Mouse (Mus musculus): ENCODE results near the gene Chad. TPM values are rescaled to one million over a fixed set of nuclear protein-coding genes. Genes with fewer than 3 reads are reported as not detected.

Chad gene
- total RNA-seq, 2 experiments from 2014 or later = 0.50 TPM; not detected in 1

DNA sequence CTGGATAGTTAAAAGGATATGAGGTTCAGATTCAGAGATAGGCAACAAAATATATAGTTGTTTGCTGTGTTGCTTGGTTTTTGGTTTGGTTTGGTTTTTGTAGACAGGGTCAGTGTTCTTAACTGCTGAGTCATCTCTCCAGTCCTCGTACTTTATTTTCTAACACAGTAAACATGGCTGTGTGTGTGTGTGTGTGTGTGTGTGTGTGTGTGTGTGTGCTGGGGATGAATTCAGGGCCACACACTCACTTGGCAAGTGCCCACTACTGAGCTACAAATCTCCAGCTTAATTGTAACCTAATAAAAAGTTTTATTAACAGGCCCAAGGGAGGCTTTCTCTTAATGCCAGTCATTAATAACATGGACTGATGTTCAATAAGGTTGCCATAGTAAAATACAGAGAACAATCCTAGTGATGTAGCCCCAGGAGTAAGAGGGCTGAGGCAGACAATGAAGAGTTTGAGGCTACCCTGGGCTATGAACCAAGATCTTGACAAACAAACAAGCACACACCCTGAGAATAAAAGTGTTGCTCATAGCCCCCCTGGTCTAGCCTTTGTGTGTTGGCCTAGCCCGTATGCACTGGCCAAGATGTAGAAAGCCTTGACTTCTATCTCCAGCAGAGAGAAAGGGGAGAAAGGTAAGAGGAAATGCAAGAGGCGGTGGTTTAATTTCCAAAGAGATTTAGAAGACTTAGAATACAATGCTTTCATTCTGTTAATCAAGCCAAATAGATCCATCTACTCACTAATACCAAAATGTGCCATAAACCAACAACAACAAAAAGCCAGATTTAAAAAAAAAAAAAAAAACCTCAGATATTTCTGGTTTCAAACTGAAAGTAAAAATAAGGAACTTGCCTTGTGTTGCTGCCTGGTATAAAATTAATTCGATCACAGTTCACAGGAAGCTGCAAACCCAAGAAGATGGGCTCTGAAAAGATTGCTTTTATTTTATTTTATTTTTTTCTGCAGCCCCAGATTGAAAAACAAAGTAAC is 46.2 kb downstream of the Chad start:
- no peak for ATAC-seq (replicated peaks; ENCODE audit: low FRiP score, low TSS enrichment, poor library complexity, severe bottlenecking)

DNA sequence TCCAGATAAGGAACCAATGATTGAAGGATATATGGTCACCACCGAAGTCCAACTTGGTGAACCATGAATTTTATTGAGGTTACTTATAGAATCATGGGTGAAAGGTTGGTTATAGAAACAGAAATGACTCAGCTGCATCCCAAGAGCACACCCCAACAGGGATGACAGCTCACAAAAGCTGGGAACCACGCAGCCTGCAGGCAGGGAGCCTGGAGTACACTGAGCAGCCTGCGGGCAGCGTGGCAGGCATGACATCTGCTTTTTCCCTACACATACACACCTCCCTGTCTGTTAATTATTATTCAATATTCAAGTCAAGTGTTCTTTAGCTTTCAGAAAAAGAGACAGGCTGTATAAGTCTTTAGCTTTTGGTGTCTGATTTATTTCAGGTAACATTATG is 49.8 kb downstream of the Chad start:
- ATAC-seq (replicated peaks; ENCODE audit: low FRiP score, low TSS enrichment, poor library complexity, severe bottlenecking) = no peak

DNA sequence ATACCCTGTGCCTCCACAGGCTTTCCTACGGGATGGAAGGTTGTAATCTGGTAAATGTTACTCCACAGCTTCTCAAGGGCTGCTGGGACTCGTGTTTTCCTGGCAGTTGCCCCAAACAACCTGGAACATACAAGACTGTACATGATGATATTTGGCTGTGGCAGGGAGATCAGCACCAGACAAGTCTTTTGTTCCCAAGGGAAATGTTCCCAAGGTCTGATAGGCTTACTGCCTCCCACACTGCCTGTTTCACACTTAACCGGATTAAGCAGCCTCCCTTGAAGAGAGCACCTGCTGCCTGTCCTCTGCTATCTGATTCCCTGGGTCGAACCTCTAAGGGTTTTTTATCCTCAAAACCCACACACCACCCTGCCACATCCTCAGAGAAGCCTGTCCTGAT is 50.6 kb downstream of the Chad start:
- no peak for ATAC-seq (replicated peaks; ENCODE audit: low FRiP score, low TSS enrichment, poor library complexity, severe bottlenecking)

DNA sequence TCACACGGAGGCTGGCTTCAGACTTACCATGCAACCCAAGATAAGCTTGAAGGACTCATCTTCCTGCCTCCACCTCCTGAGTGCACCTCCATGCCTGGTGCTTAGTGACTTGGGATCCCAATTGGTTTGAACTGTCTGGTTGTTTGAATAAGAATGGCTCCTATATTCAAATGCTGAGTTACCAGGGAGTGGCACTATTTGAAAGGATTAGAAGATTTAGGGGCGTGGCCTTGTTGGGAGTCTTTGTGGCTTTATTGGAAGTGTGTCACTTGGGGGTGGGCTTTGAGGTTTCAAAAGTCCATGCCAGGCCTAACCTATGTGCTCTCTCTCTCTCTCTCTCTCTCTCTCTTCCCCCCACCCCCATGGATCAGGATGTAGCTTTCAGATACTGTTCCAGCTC is 52.8 kb downstream of the Chad start:
- ATAC-seq (replicated peaks; ENCODE audit: low FRiP score, low TSS enrichment, poor library complexity, severe bottlenecking) = no peak

Other genes starting within 250 kb of the Chad start
- gene Luc7l3, start 243.1 kb upstream of the Chad start, total RNA-seq (2014; fragmentation: Nextera tagmentation) = 184 and 223 TPM in 2 replicates
- 419 and 570 TPM in 2 replicates for gene Luc7l3, start 243.1 kb upstream of the Chad start, total RNA-seq (2017)
- 19.9 and 20.9 TPM in 2 replicates for gene Ankrd40, start 237.0 kb upstream of the Chad start, total RNA-seq (2014; fragmentation: Nextera tagmentation)
- gene Ankrd40, start 237.0 kb upstream of the Chad start, total RNA-seq (2017) = 41.5 and 44.8 TPM in 2 replicates
- not detected in 2 replicates for gene Abcc3, start 172.1 kb upstream of the Chad start, total RNA-seq (2014; fragmentation: Nextera tagmentation)
- 0.04 TPM in 1 of 2 replicates, not detected in the other for gene Abcc3, start 172.1 kb upstream of the Chad start, total RNA-seq (2017)
- gene Cacna1g, start 90.8 kb upstream of the Chad start, total RNA-seq (2014; fragmentation: Nextera tagmentation) = 0.35 and 1.9 TPM in 2 replicates
- 0.04 and 3.8 TPM in 2 replicates for gene Cacna1g, start 90.8 kb upstream of the Chad start, total RNA-seq (2017)
- gene Spata20, start 78.9 kb upstream of the Chad start, total RNA-seq (2014; fragmentation: Nextera tagmentation) = not detected in 2 replicates
- gene Spata20, start 78.9 kb upstream of the Chad start, total RNA-seq (2017) = not detected in 2 replicates
- gene Epn3, start 65.1 kb upstream of the Chad start, total RNA-seq (2014; fragmentation: Nextera tagmentation) = not detected in 2 replicates
- gene Epn3, start 65.1 kb upstream of the Chad start, total RNA-seq (2017) = not detected in 2 replicates
- not detected in 2 replicates for gene Mycbpap, start 43.3 kb upstream of the Chad start, total RNA-seq (2014; fragmentation: Nextera tagmentation)
- gene Mycbpap, start 43.3 kb upstream of the Chad start, total RNA-seq (2017) = not detected in 2 replicates
- gene Rsad1, start 15.8 kb upstream of the Chad start, total RNA-seq (2014; fragmentation: Nextera tagmentation) = 7.4 and 11.2 TPM in 2 replicates
- 6.8 and 8.6 TPM in 2 replicates for gene Rsad1, start 15.8 kb upstream of the Chad start, total RNA-seq (2017)
- gene Acsf2, start 36.8 kb downstream of the Chad start, total RNA-seq (2014; fragmentation: Nextera tagmentation) = 6.9 and 10.6 TPM in 2 replicates
- 1.0 and 2.8 TPM in 2 replicates for gene Acsf2, start 36.8 kb downstream of the Chad start, total RNA-seq (2017)
- 97.5 and 104 TPM in 2 replicates for gene Lrrc59, start 64.7 kb downstream of the Chad start, total RNA-seq (2014; fragmentation: Nextera tagmentation)
- gene Lrrc59, start 64.7 kb downstream of the Chad start, total RNA-seq (2017) = 141 and 166 TPM in 2 replicates
- gene Mrpl27, start 88.7 kb downstream of the Chad start, total RNA-seq (2014; fragmentation: Nextera tagmentation) = 79.7 and 90.4 TPM in 2 replicates
- gene Mrpl27, start 88.7 kb downstream of the Chad start, total RNA-seq (2017) = 31.7 and 45.3 TPM in 2 replicates
- 22.8 and 22.9 TPM in 2 replicates for gene Eme1, start 88.9 kb downstream of the Chad start, total RNA-seq (2014; fragmentation: Nextera tagmentation)
- gene Eme1, start 88.9 kb downstream of the Chad start, total RNA-seq (2017) = 32.2 and 46.2 TPM in 2 replicates
- gene Xylt2, start 112.5 kb downstream of the Chad start, total RNA-seq (2014; fragmentation: Nextera tagmentation) = 4.8 and 5.2 TPM in 2 replicates
- gene Xylt2, start 112.5 kb downstream of the Chad start, total RNA-seq (2017) = 3.8 and 5.0 TPM in 2 replicates
- not detected in 2 replicates for gene Gm11541, start 139.5 kb downstream of the Chad start, total RNA-seq (2014; fragmentation: Nextera tagmentation)
- gene Gm11541, start 139.5 kb downstream of the Chad start, total RNA-seq (2017) = not detected in 2 replicates
- gene Cdc34b, start 176.7 kb downstream of the Chad start, total RNA-seq (2014; fragmentation: Nextera tagmentation) = not detected in 2 replicates
- gene Cdc34b, start 176.7 kb downstream of the Chad start, total RNA-seq (2017) = 0.53 TPM in 1 of 2 replicates, not detected in the other
- gene Tmem92, start 217.7 kb downstream of the Chad start, total RNA-seq (2014; fragmentation: Nextera tagmentation) = not detected in 2 replicates
- gene Tmem92, start 217.7 kb downstream of the Chad start, total RNA-seq (2017) = not detected in 2 replicates

Measured in megakaryocyte-erythroid progenitor cell, adult 5-6 weeks (primary cell).